Mouse (Mus musculus) heart, embryonic 10.5 days (tissue): ENCODE data around the gene Chrna3. TPM values are rescaled to one million over a fixed set of nuclear protein-coding genes. Genes with fewer than 3 reads are reported as not detected.
A peak's percentile ranks its signal among the peaks of the same experiment; 100 is the strongest.

Experiments used
- DNase-seq: peaks from one replicate; pipeline ENCODE4 v3.0.0-alpha.2; 2017; ENCODE audit warnings: low spot score
- H3K27ac ChIP-seq: fragments of 300-500 bp; sonication (generic); 2 replicates; pipeline ENCODE4 v1.5.1; 2016; ENCODE audit warnings: mild to moderate bottlenecking
- H3K27me3 ChIP-seq: fragments of 300-500 bp; sonication (generic); 2 replicates; pipeline ENCODE4 v1.6.1; 2016; ENCODE audit warnings: mild to moderate bottlenecking; ENCODE audit not compliant: poor library complexity, insufficient read depth, severe bottlenecking
- H3K36me3 ChIP-seq: fragments of 300-500 bp; sonication (generic); 2 replicates; pipeline ENCODE4 v1.6.1; 2016; ENCODE audit warnings: mild to moderate bottlenecking, moderate library complexity
- H3K4me1 ChIP-seq: fragments of 300-500 bp; sonication (generic); 2 replicates; pipeline ENCODE4 v1.6.1; 2016; ENCODE audit warnings: mild to moderate bottlenecking
- H3K4me3 ChIP-seq: fragments of 300-500 bp; sonication (generic); 2 replicates; pipeline ENCODE4 v1.5.1; 2016; ENCODE audit warnings: mild to moderate bottlenecking, moderate library complexity
- H3K9me3 ChIP-seq: fragments of 300-500 bp; sonication (generic); 2 replicates; pipeline ENCODE4 v1.6.1; 2016; ENCODE audit warnings: mild to moderate bottlenecking, moderate library complexity
- WGBS: fragments of 180-500 bp; shearing (Covaris S2); methylation state at CpG from one replicate; pipeline ENCODE4 v1.1.7; 2016; 5-methylcytosine and 5-hydroxymethylcytosine counted together
- polyA plus RNA-seq: library from polyadenylated mRNA; unstranded; fragments of >200 nt; fragmentation: Nextera tagmentation; extraction: Ambion mirVana; gene quantifications from 2 replicates; pipeline ENCODE4 v1.2.1, GENCODE M21; 2016

Gene Chrna3
- polyA plus RNA-seq, 1 experiment from 2014 or later: 0.49 TPM

DNA sequence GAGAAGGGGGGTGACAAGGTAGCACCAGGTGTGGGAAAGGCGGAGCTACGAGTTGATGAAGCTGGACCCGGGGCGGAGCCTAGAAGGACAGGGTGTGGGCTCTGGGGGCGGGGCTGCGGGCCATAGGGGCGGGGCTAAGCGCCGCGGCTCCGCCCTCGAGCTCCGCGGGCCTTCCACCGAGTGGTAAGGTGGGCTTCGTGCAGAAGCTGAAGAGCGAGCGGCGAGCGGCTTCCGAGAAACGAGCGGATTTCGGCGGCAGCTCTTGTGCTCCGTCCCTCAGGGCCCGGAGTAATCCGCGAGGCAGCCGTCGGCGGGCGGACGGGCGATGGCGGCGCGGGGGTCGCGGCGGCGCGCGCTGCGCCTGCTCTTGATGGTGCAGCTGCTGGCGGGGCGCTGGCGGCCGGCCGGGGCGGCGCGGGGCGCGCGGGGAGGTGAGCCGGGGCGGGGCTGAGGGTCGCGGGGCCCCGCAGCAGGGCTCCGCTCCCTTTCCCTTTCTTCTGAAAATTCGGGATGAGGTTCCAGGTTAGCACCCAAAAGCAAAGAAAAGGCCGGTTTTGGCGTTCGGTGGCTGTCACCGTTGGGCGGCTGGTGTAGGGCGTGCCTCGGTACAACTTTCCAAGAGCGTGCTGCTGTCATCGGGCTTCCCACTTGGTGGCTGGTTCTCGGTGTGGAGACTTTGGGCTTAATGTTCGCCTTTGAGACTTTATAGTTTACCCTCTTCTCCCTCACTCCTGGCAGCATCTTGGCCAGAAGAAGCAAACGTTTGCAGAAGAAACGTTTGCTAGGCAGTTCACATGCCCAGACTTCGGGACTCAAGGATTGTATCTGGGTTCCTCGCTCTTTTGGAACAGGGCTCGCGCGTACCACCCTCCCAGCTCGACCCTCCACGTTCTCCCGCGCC lies 44.8 kb downstream of the Chrna3 start:
- peak overlapping the region; percentile 73 for H3K4me3 ChIP-seq
- peak overlapping the region; percentile 30; the same call in 1 of the 2 replicates for H3K27ac ChIP-seq
- under 1% methylated on average over 85 of the region's 85 CpGs for WGBS
- DNase-seq: peak; percentile 83
- peaks cover 10% of the 10 kb centered on the region; the same call in 1 of the 2 replicates for H3K4me1 ChIP-seq
- H3K27me3 ChIP-seq: peaks cover 50% of the 10 kb centered on the region
- H3K9me3 ChIP-seq: no peaks in the 10 kb centered on the region
- no peaks in the 10 kb centered on the region for H3K36me3 ChIP-seq

DNA sequence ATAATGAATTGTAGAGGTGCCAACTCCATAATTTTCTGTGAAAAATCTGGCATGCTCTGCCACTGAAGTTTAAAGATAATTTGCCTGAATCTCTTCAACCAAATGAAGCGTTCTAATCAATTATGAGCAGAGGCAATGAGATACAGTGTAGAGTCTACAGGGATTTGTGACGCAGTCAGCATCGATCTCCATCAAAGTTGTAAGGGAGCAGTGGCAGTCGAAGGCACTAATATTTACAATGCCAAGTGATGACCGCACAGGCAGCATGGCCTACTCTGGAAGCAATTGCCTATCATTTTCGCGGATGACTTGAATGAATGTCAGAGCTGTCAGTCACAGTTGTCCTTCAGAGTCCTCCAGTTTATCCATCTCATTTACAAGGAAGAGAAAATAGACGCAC lies 45.7 kb downstream of the Chrna3 start, which contains the start of gene Chrna5:
Chrna5 (plus strand) TSS at position 207 of the 400 bp plus-strand sequence.
- 72% methylated on average over 8 of the region's 8 CpGs for WGBS
- no peak for DNase-seq
- Histone ChIP-seq H3K9me3 (no peaks in the 10 kb centered on the region), H3K4me1 (peaks cover 10% of the 10 kb centered on the region; the same call in 1 of the 2 replicates), H3K36me3 (no peaks in the 10 kb centered on the region), H3K27ac (peak within 1 kb of the TSS; percentile 30; the same call in 1 of the 2 replicates), H3K27me3 (peaks cover 50% of the 10 kb centered on the region), H3K4me3 (peak within 1 kb of the TSS; percentile 73)

DNA sequence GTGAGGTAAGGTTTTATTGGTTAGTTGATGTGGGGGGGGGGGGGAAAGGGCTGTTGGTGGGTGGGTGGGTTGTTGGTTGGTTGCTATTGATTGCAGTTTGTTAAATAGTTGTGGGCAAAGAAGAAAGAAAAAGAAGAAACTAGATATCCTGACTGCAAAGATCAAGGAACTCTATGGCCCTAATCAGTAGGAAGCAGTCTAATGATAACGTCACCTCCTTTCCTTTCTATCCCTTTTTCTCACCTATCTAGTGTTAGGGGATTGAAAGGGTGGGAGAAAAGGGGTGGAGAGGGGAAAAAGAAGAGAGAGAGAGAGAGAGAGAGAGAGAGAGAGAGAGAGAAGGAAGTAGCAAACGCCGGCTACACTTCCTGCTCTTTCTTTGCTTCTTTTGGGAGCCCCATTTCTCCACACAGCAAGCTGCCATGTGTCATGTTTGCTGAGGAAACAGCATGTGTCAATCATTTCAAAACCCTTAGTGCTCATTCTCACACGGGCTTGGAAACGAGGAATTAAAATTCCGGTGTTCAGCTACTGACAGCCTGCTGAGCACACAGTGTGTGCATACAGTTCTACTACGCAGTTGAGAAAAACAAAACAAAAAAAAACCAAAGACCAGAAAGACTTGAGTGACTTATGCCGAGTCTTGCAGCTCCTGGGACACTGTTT lies 56.3 kb downstream of the Chrna3 start:
- 62% methylated on average over 8 of the region's 8 CpGs for WGBS
- Histone ChIP-seq H3K27ac (no peak overlapping the region), H3K36me3 (no peaks in the 10 kb centered on the region), H3K4me3 (no peak overlapping the region), H3K27me3 (no peaks in the 10 kb centered on the region), H3K4me1 (no peaks in the 10 kb centered on the region), H3K9me3 (peaks cover 2% of the 10 kb centered on the region; the same call in 1 of the 2 replicates)
- DNase-seq: no peak

DNA sequence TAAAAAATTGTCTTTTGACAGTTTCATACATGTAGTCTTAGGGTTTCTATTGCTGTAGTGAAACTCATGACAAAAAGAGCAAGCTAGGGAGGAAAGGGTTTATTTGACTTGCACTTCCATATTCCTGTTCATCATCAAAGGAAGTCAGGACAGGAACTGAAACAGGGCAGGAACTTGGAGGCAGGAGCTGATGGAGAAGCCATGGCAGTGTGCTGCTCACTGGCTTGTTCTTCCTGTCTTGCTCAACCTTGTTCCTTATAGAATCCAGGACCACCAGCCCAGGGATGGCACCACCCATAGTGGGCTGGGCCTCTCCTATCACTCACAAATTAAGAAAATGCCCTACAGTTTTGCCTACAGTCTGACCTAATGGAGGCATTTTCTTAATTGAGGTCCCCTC lies 62.7 kb downstream of the Chrna3 start:
- Histone ChIP-seq H3K36me3 (peaks cover 19% of the 10 kb centered on the region), H3K27ac (no peak overlapping the region), H3K4me1 (no peaks in the 10 kb centered on the region), H3K4me3 (no peak overlapping the region), H3K27me3 (no peaks in the 10 kb centered on the region), H3K9me3 (peaks cover 2% of the 10 kb centered on the region; the same call in 1 of the 2 replicates)
- DNase-seq: no peak

DNA sequence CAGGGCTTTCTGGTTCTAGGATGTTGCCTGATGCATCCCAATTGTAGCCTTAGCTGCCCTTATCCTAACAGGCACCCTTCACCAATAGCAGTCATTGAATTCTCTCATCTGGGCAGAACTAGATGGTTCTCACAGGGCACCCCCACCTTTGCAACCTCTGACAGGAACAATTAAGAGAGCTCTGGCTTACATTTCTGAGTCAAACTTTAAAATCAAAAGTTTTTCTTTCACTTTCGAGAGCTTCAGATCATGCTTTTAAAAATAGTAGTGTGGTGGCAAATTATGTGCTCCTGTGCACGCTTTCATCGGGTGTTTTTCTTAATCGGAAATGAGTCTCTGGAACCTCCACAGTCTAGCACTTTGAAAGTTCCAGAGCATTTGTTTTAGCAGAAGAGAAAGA lies 65.3 kb downstream of the Chrna3 start:
- no peak overlapping the region for H3K4me3 ChIP-seq

More for the DNA sequence above, 65.3 kb downstream of the Chrna3 start:
- H3K36me3 ChIP-seq: peaks cover 44% of the 10 kb centered on the region
- no peak for DNase-seq
- H3K27me3 ChIP-seq: no peaks in the 10 kb centered on the region
- 93% methylated on average over 4 of the region's 4 CpGs for WGBS
- H3K27ac ChIP-seq: no peak overlapping the region
- no peaks in the 10 kb centered on the region for H3K4me1 ChIP-seq
- H3K9me3 ChIP-seq: no peaks in the 10 kb centered on the region

Other genes with a start within 250 kb of the Chrna3 start
- gene Ireb2, start 162.8 kb downstream of the Chrna3 start, polyA plus RNA-seq: 31.0 and 31.2 TPM in 2 replicates
- 3.3 and 3.6 TPM in 2 replicates for gene Hykk, start 109.3 kb downstream of the Chrna3 start, polyA plus RNA-seq
- gene Psma4, start 75.8 kb downstream of the Chrna3 start, polyA plus RNA-seq: 269 and 307 TPM in 2 replicates
- 0.78 and 1.2 TPM in 2 replicates for gene AY074887, start 75.6 kb downstream of the Chrna3 start, polyA plus RNA-seq
- gene Chrna5, start 45.7 kb downstream of the Chrna3 start, polyA plus RNA-seq: 0.22 and 0.30 TPM in 2 replicates
- 0.28 and 0.59 TPM in 2 replicates for gene Chrnb4, start 22.2 kb upstream of the Chrna3 start, polyA plus RNA-seq
- 31.3 and 32.3 TPM in 2 replicates for gene Ube2q2, start 122.3 kb upstream of the Chrna3 start, polyA plus RNA-seq
- 69.3 and 70.6 TPM in 2 replicates for gene Fbxo22, start 182.4 kb upstream of the Chrna3 start, polyA plus RNA-seq